Mouse (Mus musculus): Measurements from ENCODE around the gene Ankrd44. TPM values are rescaled to one million over a fixed set of nuclear protein-coding genes. Genes with fewer than 3 reads are reported as not detected.

Gene Ankrd44
- polyA plus RNA-seq, 1 experiment = 2.2 TPM

GRCm38 (mm10) chr1:54691824-54692223 lies 234.4 kb downstream of the Ankrd44 start:
- Histone ChIP-seq H3K27me3 (ENCODE audit: control insufficient read depth, insufficient read depth, insufficient read length) (no peaks in the 10 kb centered on the region), H3K79me2 (ENCODE audit: control insufficient read depth, insufficient read depth) (no peaks in the 10 kb centered on the region), H3K36me3 (ENCODE audit: control insufficient read depth, insufficient read depth) (no peaks in the 10 kb centered on the region), H3K4me3 (ENCODE audit: insufficient read depth, poor library complexity, severe bottlenecking) (no peak overlapping the region), H3K79me3 (ENCODE audit: low read depth) (no peaks in the 10 kb centered on the region), H3ac (ENCODE audit: control insufficient read depth, insufficient read length, low read depth) (no peak overlapping the region)
- TF ChIP-seq MAX (IDR thresholded peaks at IDR 0.05) (no peak), FOSL1 (IDR thresholded peaks at IDR 0.05; ENCODE audit: insufficient read depth, low read length, poor library complexity, severe bottlenecking) (no peak), CTCF (IDR thresholded peaks at IDR 0.05; ENCODE audit: control insufficient read depth, insufficient read depth, insufficient read length) (no peak), MYOD1 (IDR thresholded peaks at IDR 0.05; ENCODE audit: control insufficient read depth, insufficient read length, low read depth) (no peak), USF1 (IDR thresholded peaks at IDR 0.05; ENCODE audit: low read depth) (no peak), MYOG (IDR thresholded peaks at IDR 0.05; ENCODE audit: control insufficient read depth, extremely low read depth, insufficient read length) (no peak)

GRCm38 (mm10) chr1:54690291-54690965 lies 235.8 kb downstream of the Ankrd44 start:
- no peaks in the 10 kb centered on the region for H3K79me3 ChIP-seq (ENCODE audit: low read depth)
- H3K79me2 ChIP-seq (ENCODE audit: control insufficient read depth, insufficient read depth) = no peaks in the 10 kb centered on the region
- no peaks in the 10 kb centered on the region for H3K36me3 ChIP-seq (ENCODE audit: control insufficient read depth, insufficient read depth)
- H3ac ChIP-seq (ENCODE audit: control insufficient read depth, insufficient read length, low read depth) = no peak overlapping the region
- no peak overlapping the region for H3K4me3 ChIP-seq (ENCODE audit: insufficient read depth, poor library complexity, severe bottlenecking)
- H3K27me3 ChIP-seq (ENCODE audit: control insufficient read depth, insufficient read depth, insufficient read length) = no peaks in the 10 kb centered on the region
- TF ChIP-seq MYOD1 (IDR thresholded peaks at IDR 0.05; ENCODE audit: control insufficient read depth, insufficient read length, low read depth) (no peak), MAX (IDR thresholded peaks at IDR 0.05) (no peak), CEBPB (IDR thresholded peaks at IDR 0.05; ENCODE audit: low read depth) (no peak), FOSL1 (IDR thresholded peaks at IDR 0.05; ENCODE audit: insufficient read depth, low read length, poor library complexity, severe bottlenecking) (no peak)

GRCm38 (mm10) chr1:54688441-54688840 lies 237.7 kb downstream of the Ankrd44 start:
- TF ChIP-seq CTCF (IDR thresholded peaks at IDR 0.05; ENCODE audit: control insufficient read depth, insufficient read depth, insufficient read length) = no peak
- no peak for TF ChIP-seq MYOG (IDR thresholded peaks at IDR 0.05; ENCODE audit: control insufficient read depth, extremely low read depth, insufficient read length)
- no peak for TF ChIP-seq MAX (IDR thresholded peaks at IDR 0.05)
- TF ChIP-seq FOSL1 (IDR thresholded peaks at IDR 0.05; ENCODE audit: insufficient read depth, low read length, poor library complexity, severe bottlenecking) = no peak
- no peak for TF ChIP-seq USF1 (IDR thresholded peaks at IDR 0.05; ENCODE audit: low read depth)
- no peak for TF ChIP-seq MYOD1 (IDR thresholded peaks at IDR 0.05; ENCODE audit: control insufficient read depth, insufficient read length, low read depth)
- TF ChIP-seq CEBPB (IDR thresholded peaks at IDR 0.05; ENCODE audit: low read depth) = no peak
- H3ac ChIP-seq (ENCODE audit: control insufficient read depth, insufficient read length, low read depth) = no peak overlapping the region
- H3K79me3 ChIP-seq (ENCODE audit: low read depth) = no peaks in the 10 kb centered on the region
- no peaks in the 10 kb centered on the region for H3K79me2 ChIP-seq (ENCODE audit: control insufficient read depth, insufficient read depth)
- no peaks in the 10 kb centered on the region for H3K27me3 ChIP-seq (ENCODE audit: control insufficient read depth, insufficient read depth, insufficient read length)
- H3K36me3 ChIP-seq (ENCODE audit: control insufficient read depth, insufficient read depth) = no peaks in the 10 kb centered on the region
- no peak overlapping the region for H3K4me3 ChIP-seq (ENCODE audit: insufficient read depth, poor library complexity, severe bottlenecking)

- H3ac ChIP-seq (ENCODE audit: control insufficient read depth, insufficient read length, low read depth) = no peak overlapping the region
- H3K79me3 ChIP-seq (ENCODE audit: low read depth) = no peaks in the 10 kb centered on the region
- H3K79me2 ChIP-seq (ENCODE audit: control insufficient read depth, insufficient read depth) = no peaks in the 10 kb centered on the region
- H3K4me3 ChIP-seq (ENCODE audit: insufficient read depth, poor library complexity, severe bottlenecking) = no peak overlapping the region
- no peaks in the 10 kb centered on the region for H3K27me3 ChIP-seq (ENCODE audit: control insufficient read depth, insufficient read depth, insufficient read length)
- no peaks in the 10 kb centered on the region for H3K36me3 ChIP-seq (ENCODE audit: control insufficient read depth, insufficient read depth)
- no peak for TF ChIP-seq MYOG (IDR thresholded peaks at IDR 0.05; ENCODE audit: control insufficient read depth, extremely low read depth, insufficient read length)
- TF ChIP-seq CEBPB (IDR thresholded peaks at IDR 0.05; ENCODE audit: low read depth) = no peak
- no peak for TF ChIP-seq FOSL1 (IDR thresholded peaks at IDR 0.05; ENCODE audit: insufficient read depth, low read length, poor library complexity, severe bottlenecking)
- TF ChIP-seq MAX (IDR thresholded peaks at IDR 0.05) = no peak
- no peak for TF ChIP-seq MYOD1 (IDR thresholded peaks at IDR 0.05; ENCODE audit: control insufficient read depth, insufficient read length, low read depth)
- no peak for TF ChIP-seq CTCF (IDR thresholded peaks at IDR 0.05; ENCODE audit: control insufficient read depth, insufficient read depth, insufficient read length)
Measured at GRCm38 (mm10) chr1:54684316-54684715, 241.9 kb downstream of the Ankrd44 start.

DNA sequence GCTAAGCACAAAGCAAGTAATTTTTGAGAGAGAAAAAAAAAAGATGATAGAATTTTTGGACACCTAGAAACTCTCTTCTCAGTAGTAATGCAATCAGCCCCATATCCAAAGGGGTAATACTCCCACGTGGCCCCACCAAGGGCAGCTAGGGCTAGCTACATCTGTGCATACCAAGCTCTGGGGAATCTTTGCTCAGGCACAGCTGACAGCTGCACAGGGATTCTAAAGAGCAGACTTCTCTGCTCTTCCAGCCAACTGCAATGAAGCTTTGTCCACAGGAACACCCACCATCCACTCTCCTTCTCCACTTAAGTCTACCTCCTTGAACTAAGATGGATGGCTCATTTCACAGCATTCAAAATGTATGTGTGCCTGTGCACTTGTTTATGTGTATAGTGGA lies 246.6 kb downstream of the Ankrd44 start:
- Histone ChIP-seq H3K79me3 (ENCODE audit: low read depth) (no peaks in the 10 kb centered on the region), H3K79me2 (ENCODE audit: control insufficient read depth, insufficient read depth) (no peaks in the 10 kb centered on the region), H3ac (ENCODE audit: control insufficient read depth, insufficient read length, low read depth) (no peak overlapping the region), H3K27me3 (ENCODE audit: control insufficient read depth, insufficient read depth, insufficient read length) (no peaks in the 10 kb centered on the region), H3K4me3 (ENCODE audit: insufficient read depth, poor library complexity, severe bottlenecking) (no peak overlapping the region), H3K36me3 (ENCODE audit: control insufficient read depth, insufficient read depth) (no peaks in the 10 kb centered on the region)
- no peak for TF ChIP-seq CEBPB (IDR thresholded peaks at IDR 0.05; ENCODE audit: low read depth)
- no peak for TF ChIP-seq CTCF (IDR thresholded peaks at IDR 0.05; ENCODE audit: control insufficient read depth, insufficient read depth, insufficient read length)
- TF ChIP-seq FOSL1 (IDR thresholded peaks at IDR 0.05; ENCODE audit: insufficient read depth, low read length, poor library complexity, severe bottlenecking) = no peak
- no peak for TF ChIP-seq MAX (IDR thresholded peaks at IDR 0.05)
- TF ChIP-seq MYOD1 (IDR thresholded peaks at IDR 0.05; ENCODE audit: control insufficient read depth, insufficient read length, low read depth) = no peak
- TF ChIP-seq USF1 (IDR thresholded peaks at IDR 0.05; ENCODE audit: low read depth) = no peak
- no peak for TF ChIP-seq MYOG (IDR thresholded peaks at IDR 0.05; ENCODE audit: control insufficient read depth, extremely low read depth, insufficient read length)

- no peaks in the 10 kb centered on the region for H3K27me3 ChIP-seq (ENCODE audit: control insufficient read depth, insufficient read depth, insufficient read length)
- no peak for TF ChIP-seq CEBPB (IDR thresholded peaks at IDR 0.05; ENCODE audit: low read depth)
- no peak for TF ChIP-seq MYOG (IDR thresholded peaks at IDR 0.05; ENCODE audit: control insufficient read depth, extremely low read depth, insufficient read length)
- TF ChIP-seq MAX (IDR thresholded peaks at IDR 0.05) = no peak
- no peak for TF ChIP-seq USF1 (IDR thresholded peaks at IDR 0.05; ENCODE audit: low read depth)
- TF ChIP-seq MYOD1 (IDR thresholded peaks at IDR 0.05; ENCODE audit: control insufficient read depth, insufficient read length, low read depth) = no peak
- TF ChIP-seq CTCF (IDR thresholded peaks at IDR 0.05; ENCODE audit: control insufficient read depth, insufficient read depth, insufficient read length) = no peak
- no peak for TF ChIP-seq FOSL1 (IDR thresholded peaks at IDR 0.05; ENCODE audit: insufficient read depth, low read length, poor library complexity, severe bottlenecking)
- H3K79me3 ChIP-seq (ENCODE audit: low read depth) = no peaks in the 10 kb centered on the region
- no peak overlapping the region for H3K4me3 ChIP-seq (ENCODE audit: insufficient read depth, poor library complexity, severe bottlenecking)
- H3K36me3 ChIP-seq (ENCODE audit: control insufficient read depth, insufficient read depth) = no peaks in the 10 kb centered on the region
- no peaks in the 10 kb centered on the region for H3K79me2 ChIP-seq (ENCODE audit: control insufficient read depth, insufficient read depth)
- no peak overlapping the region for H3ac ChIP-seq (ENCODE audit: control insufficient read depth, insufficient read length, low read depth)
Measured at GRCm38 (mm10) chr1:54678037-54678436, 248.2 kb downstream of the Ankrd44 start.
